Mouse (Mus musculus) intestine, embryonic 14.5 days (tissue): ENCODE results near the gene Nol10. TPM values are rescaled to one million over a fixed set of nuclear protein-coding genes. Genes with fewer than 3 reads are reported as not detected.
"Not testable (repeated sequence)": the region's sequence is repeated elsewhere in the genome, so short reads cannot be mapped to it uniquely, and the experiment has no call there.

Source experiments
- ATAC-seq: fragments of 200-750 bp; cut with Nextera tagmentation; replicated peaks from 2 replicates; pipeline ENCODE4 v1.8.0; 2017; ENCODE audit warnings: low read depth, moderate number of reproducible peaks, moderate TSS enrichment, moderate library complexity; ENCODE audit not compliant: low FRiP score, low TSS enrichment
- DNase-seq: peaks from one replicate; pipeline ENCODE4 v3.0.0-alpha.2; 2018; ENCODE audit warnings: low spot score
- H3K27ac ChIP-seq: fragments of 300-500 bp; sonication (generic); 2 replicates; pipeline ENCODE4 v1.5.1; 2014; ENCODE audit warnings: low read depth, mild to moderate bottlenecking, control low read depth
- H3K27me3 ChIP-seq: fragments of 300-500 bp; sonication (generic); replicated peaks from 2 replicates; pipeline ENCODE4 v1.6.1; 2014; ENCODE audit warnings: low read length, control low read depth; ENCODE audit not compliant: control insufficient read depth, insufficient read depth
- H3K36me3 ChIP-seq: fragments of 300-500 bp; sonication (generic); 2 replicates; pipeline ENCODE4 v1.6.1; 2014; ENCODE audit warnings: low read length, control low read depth; ENCODE audit not compliant: control insufficient read depth, insufficient read depth
- H3K4me1 ChIP-seq: fragments of 300-500 bp; sonication (generic); replicated peaks from 2 replicates; pipeline ENCODE4 v1.6.1; 2014; ENCODE audit warnings: low read length, control low read depth, mixed read lengths; ENCODE audit not compliant: control insufficient read depth, insufficient read depth
- H3K4me2 ChIP-seq: fragments of 300-500 bp; sonication (generic); 2 replicates; pipeline ENCODE4 v1.6.1; 2014; ENCODE audit warnings: low read length
- H3K4me3 ChIP-seq: fragments of 300-500 bp; sonication (generic); 2 replicates; pipeline ENCODE4 v1.5.1; 2014; ENCODE audit warnings: low read depth, low read length, control low read depth, mixed read lengths
- H3K9ac ChIP-seq: fragments of 300-500 bp; sonication (generic); 2 replicates; pipeline ENCODE4 v1.6.1; 2014; ENCODE audit warnings: mild to moderate bottlenecking, low read length
- H3K9me3 ChIP-seq: fragments of 300-500 bp; sonication (generic); 2 replicates; pipeline ENCODE4 v1.6.1; 2016; ENCODE audit warnings: low read length, control low read depth; ENCODE audit not compliant: control insufficient read depth
- WGBS: fragments of 180-500 bp; shearing (Covaris S2); extraction: QIAGEN DNeasy Blood & Tissue Kit; methylation state at CpG from one replicate; pipeline ENCODE4 v1.1.7; 2014; 5-methylcytosine and 5-hydroxymethylcytosine counted together
- polyA plus RNA-seq: library from polyadenylated mRNA; unstranded; fragments of >200 nt; fragmentation: Nextera tagmentation; extraction: Ambion mirVana; gene quantifications from 2 replicates; pipeline ENCODE4 v1.2.1, GENCODE M21; 2014

Nol10 gene
- polyA plus RNA-seq, 1 experiment from 2014 or later, result 20.0 TPM

DNA sequence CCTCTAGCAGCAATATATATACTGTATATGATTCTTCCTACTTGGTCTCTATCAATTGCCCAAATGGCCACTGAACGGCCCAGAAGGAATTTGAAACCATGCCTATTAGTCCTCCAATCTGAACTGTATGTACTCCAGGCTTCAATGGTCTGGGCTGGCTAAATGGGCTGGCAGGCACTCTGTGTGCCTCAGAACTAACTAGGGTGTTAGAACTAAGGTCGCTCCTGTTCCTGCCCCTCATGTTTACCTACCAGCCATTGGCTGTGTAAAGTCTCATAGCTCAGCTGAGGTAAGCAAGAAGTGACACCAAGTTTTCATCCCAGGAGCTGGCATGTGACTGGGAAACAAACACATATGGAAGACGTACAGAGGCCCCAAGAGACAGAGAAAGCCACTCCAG is 100.5 kb downstream of the Nol10 start:
- Histone ChIP-seq H3K36me3 (no peaks in the 10 kb centered on the region), H3K4me3 (no peak overlapping the region), H3K27ac (no peak overlapping the region), H3K4me2 (no peak overlapping the region), H3K27me3 (no peaks in the 10 kb centered on the region), H3K9ac (no peak overlapping the region), H3K4me1 (no peaks in the 10 kb centered on the region), H3K9me3 (no peaks in the 10 kb centered on the region)
- 60% methylated on average over 3 of the region's 3 CpGs for WGBS
- no peak for DNase-seq
- ATAC-seq, result no peak

DNA sequence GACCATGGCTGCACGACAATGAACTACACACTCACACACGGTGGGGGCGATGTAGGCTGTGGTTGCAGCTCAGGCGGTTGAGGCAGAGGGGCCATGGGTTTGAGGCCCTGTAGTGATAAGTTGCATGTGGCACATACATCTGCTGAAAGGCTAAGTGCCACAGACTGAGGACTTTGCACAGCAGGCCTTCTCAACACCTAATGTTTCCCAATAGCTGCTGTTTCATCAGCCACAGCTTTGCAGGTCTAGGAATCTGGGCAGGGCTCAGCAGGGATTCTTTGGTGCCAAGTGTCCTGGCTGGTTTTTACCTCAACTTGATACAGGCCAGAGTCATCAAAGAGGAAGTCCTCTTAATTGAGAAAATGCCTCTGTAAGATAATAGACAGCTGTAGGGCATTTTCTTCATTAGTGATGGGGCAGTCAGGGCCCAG is 101.4 kb downstream of the Nol10 start:
- no peak overlapping the region for H3K4me2 ChIP-seq
- 94% methylated on average over 4 of the region's 4 CpGs for WGBS
- H3K27me3 ChIP-seq, result no peaks in the 10 kb centered on the region
- H3K4me3 ChIP-seq, result no peak overlapping the region
- no peak overlapping the region for H3K27ac ChIP-seq
- DNase-seq (no peak), ATAC-seq (no peak)
- no peaks in the 10 kb centered on the region for H3K4me1 ChIP-seq
- no peaks in the 10 kb centered on the region for H3K9me3 ChIP-seq
- no peaks in the 10 kb centered on the region for H3K36me3 ChIP-seq
- no peak overlapping the region for H3K9ac ChIP-seq

DNA sequence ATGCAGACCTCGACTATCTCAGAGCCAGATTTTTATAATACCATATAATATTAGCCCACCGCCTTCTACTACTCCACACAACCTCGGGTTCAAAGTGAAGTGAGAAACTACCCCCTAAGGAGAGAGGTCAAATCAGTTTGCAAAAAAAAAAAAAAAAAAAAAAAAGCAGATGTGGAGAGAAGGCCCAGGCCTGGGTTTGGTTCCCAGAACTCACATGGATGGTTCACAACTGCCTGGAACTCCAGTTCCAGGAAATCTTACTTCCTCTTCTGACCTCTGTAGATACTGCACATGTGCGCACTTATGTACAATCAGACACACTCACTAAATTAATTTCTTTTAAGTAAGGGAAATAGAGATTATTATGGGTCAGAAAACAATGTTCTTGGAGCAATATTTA is 102.2 kb downstream of the Nol10 start:
- H3K4me2 ChIP-seq, result no peak overlapping the region
- DNase-seq, result no peak
- H3K4me3 ChIP-seq, result no peak overlapping the region
- no peak overlapping the region for H3K9ac ChIP-seq
- no peaks in the 10 kb centered on the region for H3K4me1 ChIP-seq
- H3K27me3 ChIP-seq, result no peaks in the 10 kb centered on the region
- H3K27ac ChIP-seq, result no peak overlapping the region
- no peaks in the 10 kb centered on the region for H3K36me3 ChIP-seq
- no peak for ATAC-seq
- no peaks in the 10 kb centered on the region for H3K9me3 ChIP-seq
- WGBS, result 84% methylated on average over 4 of the region's 4 CpGs

DNA sequence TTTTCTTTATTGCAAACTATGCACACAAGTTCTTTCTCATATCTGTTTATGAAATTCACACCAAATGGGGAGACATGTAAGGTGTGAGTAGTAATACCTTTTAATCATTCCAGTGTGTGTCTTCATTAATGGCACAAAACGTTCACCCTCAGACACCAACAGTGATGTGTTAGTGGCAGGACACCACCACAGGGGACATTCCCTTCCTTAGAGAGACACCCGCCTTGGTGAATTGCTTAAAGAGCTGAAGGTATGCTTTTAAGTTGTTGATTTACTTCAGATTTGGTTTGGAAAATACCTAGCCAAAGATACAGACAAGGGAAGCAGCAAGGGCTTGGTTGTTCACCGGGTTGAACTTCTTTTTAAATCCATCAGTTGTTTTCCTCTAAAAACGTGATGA is 102.7 kb downstream of the Nol10 start:
- Histone ChIP-seq H3K4me3 (no peak overlapping the region), H3K27me3 (no peaks in the 10 kb centered on the region), H3K36me3 (no peaks in the 10 kb centered on the region), H3K4me1 (no peaks in the 10 kb centered on the region), H3K27ac (no peak overlapping the region), H3K9ac (no peak overlapping the region), H3K9me3 (no peaks in the 10 kb centered on the region), H3K4me2 (no peak overlapping the region)
- ATAC-seq (no peak), DNase-seq (no peak)
- WGBS, result 77% methylated on average over 4 of the region's 4 CpGs

DNA sequence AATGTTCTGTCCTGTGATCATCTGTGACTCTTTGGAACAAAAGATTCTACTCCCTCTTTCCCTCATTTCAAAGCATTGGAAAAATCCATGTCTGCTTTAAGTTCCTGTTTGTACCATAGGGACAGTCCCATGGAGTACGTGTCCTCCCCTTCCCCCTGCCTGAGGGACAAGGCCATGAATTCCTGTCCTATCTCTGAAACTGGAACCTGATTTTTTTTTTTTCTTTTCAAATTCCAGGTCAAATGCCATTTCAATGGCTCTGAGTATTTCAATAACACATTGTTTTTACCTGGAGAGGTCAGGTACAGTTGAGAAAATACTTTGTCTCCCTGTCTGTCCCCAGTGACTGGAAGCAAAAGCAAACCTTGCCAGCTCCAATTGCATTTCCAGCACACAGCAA is 104.0 kb downstream of the Nol10 start:
- H3K4me1 ChIP-seq, result no peaks in the 10 kb centered on the region
- ATAC-seq (no peak), DNase-seq (no peak)
- no peak overlapping the region for H3K4me3 ChIP-seq
- no peak overlapping the region for H3K27ac ChIP-seq
- no peaks in the 10 kb centered on the region for H3K27me3 ChIP-seq
- no peaks in the 10 kb centered on the region for H3K36me3 ChIP-seq
- 74% methylated on average over 1 of the region's 1 CpGs for WGBS
- H3K4me2 ChIP-seq, result no peak overlapping the region
- H3K9me3 ChIP-seq, result no peaks in the 10 kb centered on the region
- no peak overlapping the region for H3K9ac ChIP-seq

DNA sequence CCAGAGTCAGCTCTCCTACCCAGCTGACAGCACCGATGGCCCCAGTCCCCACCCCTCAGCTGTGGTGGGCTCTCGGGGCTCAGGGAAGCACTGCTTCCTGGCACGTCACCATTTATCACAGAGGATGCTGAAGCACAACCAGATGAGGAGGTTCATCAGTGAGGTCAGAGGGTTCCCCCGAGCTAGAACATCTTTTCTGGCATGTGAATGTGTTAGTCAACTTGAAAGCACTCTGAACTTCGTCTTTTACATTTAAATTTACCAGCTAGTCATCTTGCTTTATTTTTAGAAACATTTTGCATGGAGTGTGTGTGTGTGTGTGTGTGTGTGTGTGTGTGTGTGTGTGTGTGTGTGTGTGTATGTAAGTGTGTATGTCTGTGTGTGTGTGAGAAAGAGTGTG is 105.7 kb downstream of the Nol10 start:
- Histone ChIP-seq H3K4me2 (no peak overlapping the region), H3K36me3 (no peaks in the 10 kb centered on the region), H3K4me1 (no peaks in the 10 kb centered on the region), H3K4me3 (no peak overlapping the region), H3K27me3 (no peaks in the 10 kb centered on the region), H3K27ac (no peak overlapping the region), H3K9ac (no peak overlapping the region), H3K9me3 (no peaks in the 10 kb centered on the region)
- DNase-seq, result no peak
- WGBS, result 41% methylated on average over 5 of the region's 5 CpGs
- ATAC-seq, result no peak

DNA sequence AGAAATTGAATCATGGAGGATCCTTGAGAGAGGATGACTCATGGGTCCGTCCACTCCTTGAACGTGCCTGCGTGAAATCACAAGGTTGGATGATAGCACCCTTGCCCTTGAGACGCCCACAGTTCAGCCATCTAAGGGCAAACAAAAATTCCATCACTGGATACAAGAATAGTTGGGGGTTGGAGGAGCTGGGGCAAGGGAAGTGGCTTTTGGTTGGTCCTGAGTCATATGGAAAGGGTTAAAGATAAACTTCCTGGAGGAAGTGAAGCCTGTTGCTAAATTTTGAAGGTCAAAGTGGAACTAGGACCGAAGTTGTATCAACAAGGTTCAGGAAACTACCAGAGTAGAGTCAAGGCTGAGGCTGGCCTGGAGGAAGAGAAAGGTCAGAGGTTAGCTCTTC is 106.8 kb downstream of the Nol10 start:
- DNase-seq (no peak), ATAC-seq (no peak)
- Histone ChIP-seq H3K36me3 (no peaks in the 10 kb centered on the region), H3K4me1 (no peaks in the 10 kb centered on the region), H3K9ac (no peak overlapping the region), H3K27ac (no peak overlapping the region), H3K4me3 (no peak overlapping the region), H3K4me2 (no peak overlapping the region), H3K9me3 (no peaks in the 10 kb centered on the region), H3K27me3 (no peaks in the 10 kb centered on the region)
- 75% methylated on average over 5 of the region's 5 CpGs for WGBS

DNA sequence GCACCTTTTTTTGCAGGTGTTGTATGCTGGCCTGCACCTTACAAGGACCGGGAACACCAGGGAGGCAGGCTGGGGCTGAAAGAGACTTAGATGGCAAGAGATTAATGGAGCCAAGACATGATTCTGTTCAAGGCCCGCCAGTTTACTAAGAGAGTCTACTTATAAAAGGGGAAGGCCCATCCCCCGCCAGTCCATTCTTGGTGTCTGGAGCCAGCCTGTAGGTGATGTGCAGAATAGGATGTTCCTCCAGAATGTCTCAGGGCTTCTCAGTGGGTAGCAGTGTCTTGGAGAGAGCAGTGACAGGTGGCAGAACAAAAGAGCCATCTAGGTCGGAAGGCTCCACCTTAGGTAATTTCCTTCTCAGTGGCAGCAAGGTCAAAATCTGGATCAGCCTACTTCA is 111.0 kb downstream of the Nol10 start:
- H3K27me3 ChIP-seq, ATAC-seq, H3K9me3 ChIP-seq, H3K4me3 ChIP-seq, H3K9ac ChIP-seq, H3K4me2 ChIP-seq, DNase-seq, H3K27ac ChIP-seq, H3K36me3 ChIP-seq, H3K4me1 ChIP-seq: not testable (repeated sequence)
- 89% methylated on average over 4 of the region's 4 CpGs for WGBS

DNA sequence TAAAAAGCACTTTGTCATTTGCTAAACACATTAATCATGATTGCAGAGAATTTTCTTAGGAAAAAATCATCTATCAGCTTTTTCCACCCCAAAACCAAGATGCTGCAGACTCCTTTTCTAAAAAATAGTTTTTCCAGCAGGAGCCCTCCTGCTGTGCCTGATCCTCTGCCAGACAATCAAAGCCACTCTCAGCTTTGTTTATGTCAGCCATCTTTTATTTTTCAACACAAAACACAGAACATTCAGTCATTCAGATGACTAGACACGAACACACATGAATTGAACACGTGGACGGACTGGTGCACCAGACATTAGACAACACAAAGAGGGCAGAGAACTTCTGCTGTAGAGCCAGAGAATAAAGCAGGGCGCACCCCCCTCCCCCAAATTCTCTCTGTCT is 115.4 kb downstream of the Nol10 start:
- Histone ChIP-seq H3K27ac (no peak overlapping the region), H3K36me3 (no peaks in the 10 kb centered on the region), H3K27me3 (no peaks in the 10 kb centered on the region), H3K4me2 (no peak overlapping the region), H3K4me1 (no peaks in the 10 kb centered on the region), H3K9me3 (no peaks in the 10 kb centered on the region), H3K4me3 (no peak overlapping the region), H3K9ac (no peak overlapping the region)
- DNase-seq, result no peak
- no peak for ATAC-seq
- 87% methylated on average over 4 of the region's 4 CpGs for WGBS
